Mouse (Mus musculus) heart, postnatal 0 days (tissue): ENCODE results near the gene Slamf8. TPM values are rescaled to one million over a fixed set of nuclear protein-coding genes. Genes with fewer than 3 reads are reported as not detected.

Source experiments
- ATAC-seq: fragments of 200-750 bp; cut with Nextera tagmentation; 2 replicates; pipeline ENCODE4 v1.8.0; 2017; ENCODE audit warnings: low read depth, moderate number of reproducible peaks, moderate library complexity; ENCODE audit not compliant: insufficient read depth
- DNase-seq: peaks from one replicate; pipeline ENCODE4 v3.0.0-alpha.2; 2016; ENCODE audit warnings: low spot score
- H3K27ac ChIP-seq: fragments of 300-500 bp; sonication (generic); 2 replicates; pipeline ENCODE4 v1.5.1; 2014; ENCODE audit warnings: low read depth, mild to moderate bottlenecking
- H3K27me3 ChIP-seq: fragments of 300-500 bp; sonication (generic); 2 replicates; pipeline ENCODE4 v1.6.1; 2014; ENCODE audit warnings: low read length, mixed read lengths; ENCODE audit not compliant: control insufficient read depth, insufficient read depth
- H3K36me3 ChIP-seq: fragments of 300-500 bp; sonication (generic); replicated peaks from 2 replicates; pipeline ENCODE4 v1.6.1; 2014; ENCODE audit warnings: low read length, mixed read lengths; ENCODE audit not compliant: control insufficient read depth, insufficient read depth
- H3K4me1 ChIP-seq: fragments of 300-500 bp; sonication (generic); 2 replicates; pipeline ENCODE4 v1.6.1; 2014; ENCODE audit warnings: antibody characterized with exemption; ENCODE audit not compliant: control insufficient read depth, insufficient read depth
- H3K4me2 ChIP-seq: fragments of 300-500 bp; sonication (generic); 2 replicates; pipeline ENCODE4 v1.6.1; 2014; ENCODE audit warnings: low read depth, mild to moderate bottlenecking, low read length, moderate library complexity
- H3K4me3 ChIP-seq: fragments of 300-500 bp; sonication (generic); 2 replicates; pipeline ENCODE4 v1.5.1; 2014; ENCODE audit warnings: low read depth, low read length
- H3K9ac ChIP-seq: fragments of 300-500 bp; sonication (generic); replicated peaks from 2 replicates; pipeline ENCODE4 v1.6.1; 2014; ENCODE audit warnings: low read depth, low read length, mixed read lengths
- H3K9me3 ChIP-seq: fragments of 300-500 bp; sonication (generic); replicated peaks from 2 replicates; pipeline ENCODE4 v1.6.1; 2016; ENCODE audit warnings: low read length; ENCODE audit not compliant: control insufficient read depth
- CTCF ChIP-seq: IDR thresholded peaks from 2 replicates; pipeline ENCODE4 v1.5.1; 2016; ENCODE audit warnings: antibody characterized with exemption, control low read depth, low read depth
- EP300 ChIP-seq: IDR thresholded peaks from 2 replicates; pipeline ENCODE4 v1.6.1; 2016; ENCODE audit warnings: antibody characterized with exemption, low read depth
- WGBS: fragments of 180-500 bp; shearing (Covaris S2); extraction: QIAGEN DNeasy Blood & Tissue Kit; methylation state at CpG from one replicate; pipeline ENCODE4 v1.1.7; 2014; 5-methylcytosine and 5-hydroxymethylcytosine counted together
- polyA plus RNA-seq: library from polyadenylated mRNA; unstranded; fragments of >200 nt; fragmentation: Nextera tagmentation; extraction: Ambion mirVana; gene quantifications from 2 replicates; pipeline ENCODE4 v1.2.1, GENCODE M21; 2015
- total RNA-seq: library from RNA; depleted of rRNA; stranded (reverse); fragments of >200 nt; gene quantifications from 2 replicates; pipeline ENCODE4 v1.2.3, GENCODE M21; 2014; ENCODE audit warnings: low replicate concordance; rRNA removed

Gene Slamf8
- total RNA-seq (0.46 TPM in 1 of 2 replicates, not detected in the other), polyA plus RNA-seq (not detected in 2 replicates)

GRCm38 (mm10) chr1:172590385-172590784 is at the start of gene Slamf8:
Gene Slamf8 (minus strand): TSS chr1:172590568.
- H3K9ac ChIP-seq = no peak within 1 kb of the TSS
- H3K27me3 ChIP-seq = peaks cover 4% of the 10 kb centered on the region
- H3K4me2 ChIP-seq = no peak within 1 kb of the TSS
- no peaks in the 10 kb centered on the region for H3K9me3 ChIP-seq
- H3K4me1 ChIP-seq = no peaks in the 10 kb centered on the region
- WGBS = 63% methylated on average over 7 of the region's 7 CpGs
- no peaks in the 10 kb centered on the region for H3K36me3 ChIP-seq
- ATAC-seq (no peak), DNase-seq (no peak)
- no peak within 1 kb of the TSS for H3K27ac ChIP-seq
- TF ChIP-seq CTCF = no peak
- TF ChIP-seq EP300 = no peak
- no peak within 1 kb of the TSS for H3K4me3 ChIP-seq

- Histone ChIP-seq H3K36me3 (no peaks in the 10 kb centered on the region), H3K9me3 (no peaks in the 10 kb centered on the region), H3K9ac (no peak overlapping the region), H3K4me2 (no peak overlapping the region), H3K4me3 (no peak overlapping the region), H3K27me3 (no peaks in the 10 kb centered on the region), H3K4me1 (no peaks in the 10 kb centered on the region), H3K27ac (peak overlapping the region; percentile 39; the same call in 1 of the 2 replicates)
- 8% methylated on average over 2 of the region's 2 CpGs for WGBS
- ATAC-seq (peak; percentile 36; the same call in 1 of the 2 replicates), DNase-seq (no peak)
- no peak for TF ChIP-seq EP300
- no peak for TF ChIP-seq CTCF
Observed at GRCm38 (mm10) chr1:172638781-172639180, 48.4 kb upstream of the Slamf8 start.

- DNase-seq (no peak), ATAC-seq (no peak)
- Histone ChIP-seq H3K4me3 (no peak overlapping the region), H3K36me3 (no peaks in the 10 kb centered on the region), H3K27me3 (no peaks in the 10 kb centered on the region), H3K9me3 (no peaks in the 10 kb centered on the region), H3K4me2 (no peak overlapping the region), H3K4me1 (no peaks in the 10 kb centered on the region), H3K9ac (no peak overlapping the region), H3K27ac (no peak overlapping the region)
- TF ChIP-seq EP300 = no peak
- no peak for TF ChIP-seq CTCF
- WGBS = 50% methylated on average over 4 of the region's 4 CpGs
Observed at GRCm38 (mm10) chr1:172637801-172638200, 47.4 kb upstream of the Slamf8 start.

GRCm38 (mm10) chr1:172636266-172636665 is 45.9 kb upstream of the Slamf8 start:
- Histone ChIP-seq H3K36me3 (no peaks in the 10 kb centered on the region), H3K4me3 (no peak overlapping the region), H3K9me3 (no peaks in the 10 kb centered on the region), H3K27ac (no peak overlapping the region), H3K4me1 (no peaks in the 10 kb centered on the region), H3K27me3 (no peaks in the 10 kb centered on the region), H3K4me2 (no peak overlapping the region), H3K9ac (no peak overlapping the region)
- DNase-seq (no peak), ATAC-seq (no peak)
- TF ChIP-seq EP300 = no peak
- no peak for TF ChIP-seq CTCF
- WGBS = 81% methylated on average over 5 of the region's 5 CpGs

- Histone ChIP-seq H3K27ac (peak overlapping the region; percentile 37; the same call in 1 of the 2 replicates), H3K36me3 (no peaks in the 10 kb centered on the region), H3K27me3 (no peaks in the 10 kb centered on the region), H3K9me3 (no peaks in the 10 kb centered on the region), H3K4me3 (no peak overlapping the region), H3K9ac (no peak overlapping the region), H3K4me2 (no peak overlapping the region), H3K4me1 (no peaks in the 10 kb centered on the region)
- 39% methylated on average over 4 of the region's 4 CpGs for WGBS
- DNase-seq (no peak), ATAC-seq (no peak)
- TF ChIP-seq EP300 (no peak), CTCF (no peak)
Observed at GRCm38 (mm10) chr1:172635258-172635657, 44.9 kb upstream of the Slamf8 start.

- H3K27ac ChIP-seq = no peak overlapping the region
- no peak overlapping the region for H3K4me2 ChIP-seq
- no peak overlapping the region for H3K4me3 ChIP-seq
- ATAC-seq = no peak
- H3K9ac ChIP-seq = no peak overlapping the region
- H3K27me3 ChIP-seq = no peaks in the 10 kb centered on the region
- H3K4me1 ChIP-seq = no peaks in the 10 kb centered on the region
- TF ChIP-seq EP300 (no peak), CTCF (no peak)
- H3K36me3 ChIP-seq = no peaks in the 10 kb centered on the region
- WGBS = 87% methylated on average over 2 of the region's 2 CpGs
- DNase-seq = no peak
- no peaks in the 10 kb centered on the region for H3K9me3 ChIP-seq
Observed at GRCm38 (mm10) chr1:172634136-172634535, 43.8 kb upstream of the Slamf8 start.
